Mouse (Mus musculus): ENCODE measurements at regions not wholly inside any gene's neighbourhood (a gene's known extent, or its start where the extent isn't known, plus 50 kb on each side); places are given as distances from the start of the nearest gene placed in this dataset.

DNA sequence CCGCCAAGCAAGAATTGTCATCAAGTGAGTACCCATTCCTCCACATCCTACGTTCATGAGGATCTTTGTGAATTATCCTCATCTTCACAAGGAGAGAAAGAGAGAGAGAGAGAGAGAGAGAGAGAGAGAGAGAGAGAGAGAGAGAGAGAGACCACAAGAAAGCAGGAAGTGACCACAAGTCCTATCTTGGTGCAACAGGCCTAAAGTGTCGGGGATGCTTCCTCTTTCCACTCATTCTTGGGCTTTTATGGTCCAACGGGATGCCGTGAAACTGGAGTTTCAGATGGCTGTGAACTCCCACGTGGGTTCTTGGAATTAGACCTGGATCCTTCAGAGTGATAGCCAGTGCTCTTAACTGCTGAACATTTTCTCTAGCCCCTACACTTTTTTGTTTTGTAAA, 53.1 kb upstream of the Rai14 start:
- no peak for DNase-seq (ENCODE audit: low spot score)

DNA sequence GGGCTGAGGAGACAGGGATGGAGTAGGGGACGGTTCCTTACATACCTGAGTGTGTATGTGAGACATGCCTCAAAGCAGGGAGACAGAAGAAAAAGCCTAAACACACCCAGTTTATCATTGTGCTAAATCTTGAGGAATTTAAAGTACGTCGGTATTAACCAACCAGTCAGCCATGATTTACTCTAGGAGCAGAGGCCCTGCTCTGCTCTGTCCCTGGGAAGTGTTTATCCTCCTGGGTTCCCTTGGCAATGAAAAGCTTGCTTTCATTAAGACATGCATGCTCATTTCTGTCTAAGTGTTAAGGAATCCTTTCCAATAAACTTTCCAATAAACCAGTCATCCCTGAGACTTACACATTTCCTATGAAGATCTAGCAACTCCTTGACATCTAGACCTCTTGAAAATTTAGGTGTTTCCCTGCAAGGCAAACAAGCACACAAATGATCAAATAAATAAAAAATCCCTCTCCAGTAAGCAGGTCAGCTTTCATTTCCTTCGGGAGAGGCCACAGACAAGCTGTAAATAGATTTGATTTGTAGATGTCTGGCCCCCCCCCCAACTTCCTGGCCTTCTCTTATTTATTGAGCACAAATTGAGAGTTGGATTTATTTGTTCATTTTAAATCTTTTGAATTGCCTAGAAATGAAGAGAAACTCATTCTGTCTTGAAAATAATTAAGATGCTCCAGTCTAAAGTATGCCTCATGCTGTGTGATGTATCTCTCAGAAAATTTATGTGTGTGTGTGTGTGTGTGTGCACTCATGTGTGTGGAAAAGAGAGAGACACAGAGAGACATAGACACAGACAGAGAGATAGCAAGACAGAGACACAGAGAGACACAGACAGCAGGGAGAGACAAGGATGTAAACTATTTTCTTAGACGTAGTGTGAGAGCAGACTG, 56.2 kb upstream of the Rai14 start:
- no peak for DNase-seq (ENCODE audit: low spot score)

DNA sequence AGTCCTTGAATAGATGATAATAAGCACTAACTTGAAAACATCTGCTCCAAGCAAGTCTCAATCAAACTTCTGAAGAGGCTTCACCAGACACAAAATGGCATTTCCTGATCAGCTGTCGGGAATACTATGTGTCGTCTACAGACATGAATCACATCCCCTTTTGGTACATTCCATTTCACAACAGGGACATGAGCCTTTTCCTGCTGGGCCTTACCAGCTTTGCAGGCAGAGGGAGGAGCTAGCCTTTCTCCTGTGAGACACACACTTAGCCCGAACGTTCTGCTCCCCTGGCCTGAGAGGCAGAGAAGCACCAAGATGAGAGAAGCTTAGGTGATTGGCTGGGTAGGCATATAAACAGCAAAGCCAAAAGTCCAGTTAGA, 56.9 kb upstream of the Rai14 start:
- no peak for DNase-seq (ENCODE audit: low spot score)

GRCm38 (mm10) chr15:10779941-10780620, 65.7 kb upstream of the Rai14 start:
- DNase-seq (ENCODE audit: low spot score): no peak

DNA sequence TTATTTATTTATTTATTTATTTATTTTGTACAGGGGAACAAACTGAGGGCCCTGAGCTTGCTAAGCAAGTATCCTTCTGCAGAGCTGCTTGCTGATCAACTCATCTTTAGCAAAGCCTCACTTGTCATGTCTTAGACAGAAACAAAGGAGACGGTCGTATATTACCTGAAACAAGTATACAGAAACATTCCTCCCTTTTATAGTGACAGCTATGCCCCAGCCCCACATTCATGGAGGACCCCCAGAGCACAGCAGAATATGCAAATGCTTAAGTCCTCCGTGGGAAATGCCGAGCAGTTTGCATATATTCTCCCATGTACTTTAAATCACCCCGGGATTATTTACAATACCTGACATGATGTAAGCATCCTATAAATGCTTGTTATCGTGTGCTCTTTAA, 74.9 kb upstream of the Rai14 start:
- DNase-seq (ENCODE audit: low spot score): no peak

GRCm38 (mm10) chr15:10790862-10791497, 76.6 kb upstream of the Rai14 start:
- DNase-seq (ENCODE audit: low spot score): no peak

DNA sequence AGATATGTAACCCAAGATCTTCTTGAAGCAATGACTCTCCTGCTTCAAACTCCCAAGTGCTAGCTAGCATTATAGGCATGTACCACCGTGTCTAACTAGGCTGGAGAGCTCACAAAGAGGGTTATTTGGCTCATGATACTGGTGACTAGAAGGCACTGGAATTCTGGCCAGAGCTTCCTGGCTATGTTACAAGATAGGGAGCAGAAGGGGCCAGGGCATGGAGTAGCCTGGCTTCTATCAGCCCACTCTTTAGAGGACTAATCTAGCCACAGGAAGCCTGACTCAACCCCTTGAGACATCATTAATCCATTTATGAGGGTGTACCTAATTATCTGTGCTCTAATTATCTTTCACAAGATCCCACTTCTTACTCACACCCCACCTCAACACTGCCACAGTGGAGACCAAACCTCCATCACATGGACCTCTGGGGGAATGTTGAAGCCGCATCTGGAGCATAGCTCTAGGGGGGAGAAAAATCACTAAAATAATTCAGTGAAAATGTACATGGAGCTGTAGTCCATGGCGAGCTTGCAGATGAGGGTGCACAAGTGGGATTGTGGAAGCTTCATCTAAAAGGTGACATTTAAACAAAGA, 77.2 kb upstream of the Rai14 start:
- no peak for DNase-seq (ENCODE audit: low spot score)

- no peak for DNase-seq (ENCODE audit: low spot score)
These were observed 77.7 kb upstream of the Rai14 start for GRCm38 (mm10) chr15:10792156-10792555.

DNA sequence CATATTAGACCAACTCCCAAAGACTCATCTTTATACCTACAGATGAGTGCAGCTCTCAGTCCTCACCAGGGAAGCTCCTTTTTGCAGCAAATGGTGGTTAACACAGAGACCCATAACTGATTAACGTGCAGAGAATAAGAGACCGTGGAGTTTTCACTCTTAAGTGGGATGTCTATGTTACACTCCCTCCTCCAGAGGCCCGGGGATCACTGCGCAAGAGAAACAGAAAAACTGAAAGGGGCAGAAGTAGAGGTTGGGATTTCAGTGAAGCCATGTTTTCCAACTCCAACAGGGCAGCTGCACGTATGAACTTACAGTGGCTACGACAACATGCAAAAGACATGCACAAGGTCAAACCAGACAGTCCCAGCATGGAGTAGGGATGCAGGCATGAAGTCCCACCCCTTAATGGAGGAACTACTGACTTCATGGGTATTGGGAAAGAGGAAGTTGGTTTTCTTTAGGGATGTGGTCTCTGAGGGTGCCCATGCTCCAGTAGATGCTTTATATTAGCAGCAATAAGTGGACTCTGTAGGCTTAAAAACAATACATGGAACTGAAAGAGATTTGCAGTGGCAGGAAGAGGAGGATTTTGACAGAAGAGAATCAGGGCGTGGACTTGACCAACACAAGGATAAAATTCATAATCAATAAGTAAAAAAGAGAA, 80.8 kb upstream of the Rai14 start:
- no peak for DNase-seq (ENCODE audit: low spot score)

- DNase-seq (ENCODE audit: low spot score): no peak
These were observed 85.2 kb upstream of the Rai14 start for GRCm38 (mm10) chr15:10799656-10800055.

DNA sequence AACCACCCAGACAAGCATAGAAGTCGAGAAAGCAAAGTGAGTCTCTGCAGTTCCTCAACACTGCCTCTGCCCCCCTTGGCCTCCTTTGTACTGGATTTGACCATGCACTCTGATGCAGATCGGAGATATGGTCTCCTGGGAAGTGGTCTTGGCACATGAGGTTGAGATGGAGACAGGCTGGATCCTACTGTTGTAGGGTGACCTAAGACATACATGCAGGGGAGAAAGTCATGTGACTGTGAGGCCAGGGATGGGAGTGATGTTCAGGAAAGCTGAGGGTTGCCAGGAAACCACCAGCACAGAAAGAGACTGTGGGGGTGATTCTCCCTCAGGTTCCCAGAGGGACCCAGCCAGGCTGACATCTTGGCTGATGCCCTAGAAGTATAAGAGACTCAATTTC, 99.8 kb upstream of the Rai14 start:
- no peak for DNase-seq (ENCODE audit: low spot score)

- DNase-seq (ENCODE audit: low spot score): no peak
These were observed 100.3 kb upstream of the Rai14 start for GRCm38 (mm10) chr15:10814709-10815108.

DNA sequence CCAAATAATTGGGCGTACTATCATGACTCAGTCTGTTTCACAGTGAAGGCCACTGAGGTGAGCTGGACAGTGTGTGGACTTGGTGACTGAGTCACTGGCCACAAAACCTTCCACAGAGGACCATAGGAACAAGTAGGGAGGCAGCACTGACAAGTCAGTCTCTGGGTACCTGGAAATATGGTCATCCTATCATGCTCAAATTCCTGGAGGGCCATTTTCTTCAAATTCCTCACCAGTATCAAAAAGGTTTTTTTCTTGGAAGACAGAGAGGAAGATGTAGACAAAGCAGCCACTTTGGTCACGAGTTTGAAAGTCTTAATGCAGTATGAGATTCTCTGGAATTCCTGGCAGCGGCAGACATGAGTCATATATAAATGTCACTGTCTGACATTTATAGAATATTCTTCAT, 101.8 kb upstream of the Rai14 start:
- no peak for DNase-seq (ENCODE audit: low spot score)

- DNase-seq (ENCODE audit: low spot score): peak; percentile 46
These were observed 103.8 kb upstream of the Rai14 start for GRCm38 (mm10) chr15:10818216-10818615.

GRCm38 (mm10) chr15:10818706-10819105, 104.3 kb upstream of the Rai14 start:
- DNase-seq (ENCODE audit: low spot score): no peak

GRCm38 (mm10) chr15:10823933-10824332, 109.5 kb upstream of the Rai14 start:
- no peak for DNase-seq (ENCODE audit: low spot score)

GRCm38 (mm10) chr15:10829588-10829987, 115.2 kb upstream of the Rai14 start:
- no peak for DNase-seq (ENCODE audit: low spot score)

- DNase-seq (ENCODE audit: low spot score): no peak
These were observed 116.1 kb upstream of the Rai14 start for GRCm38 (mm10) chr15:10830478-10830877.

DNA sequence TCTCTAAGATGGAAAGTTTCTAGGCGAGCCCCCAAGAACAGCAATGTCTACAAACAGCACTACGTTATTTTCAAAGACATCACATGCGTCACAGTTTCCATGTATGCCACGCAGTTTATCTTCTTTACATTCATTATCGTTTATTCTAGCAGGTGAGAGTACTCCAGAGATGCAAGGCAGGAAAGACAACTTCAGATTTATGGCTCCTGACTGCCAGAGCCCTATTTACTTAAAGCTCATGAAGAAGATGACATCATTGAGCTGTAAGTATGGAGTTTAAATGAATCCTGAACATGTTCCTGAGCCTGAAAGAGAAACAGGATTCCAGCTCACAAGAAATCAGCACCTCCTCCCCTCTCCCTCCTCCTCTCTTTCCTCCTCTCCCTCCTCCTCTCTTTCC, 116.7 kb upstream of the Rai14 start:
- no peak for DNase-seq (ENCODE audit: low spot score)

GRCm38 (mm10) chr15:10832331-10832730, 117.9 kb upstream of the Rai14 start:
- no peak for DNase-seq (ENCODE audit: low spot score)

- DNase-seq (ENCODE audit: low spot score): no peak
These were observed 118.1 kb upstream of the C1qtnf3 start for GRCm38 (mm10) chr15:10833866-10834571.

Data from ovary, adult 18-20 months (tissue).